Mouse (Mus musculus) forebrain, embryonic 16.5 days (tissue): ENCODE results near the gene Cldn12. TPM values are rescaled to one million over a fixed set of nuclear protein-coding genes. Genes with fewer than 3 reads are reported as not detected.
A peak's percentile ranks its signal among the peaks of the same experiment; 100 is the strongest.

Experiments used
- ATAC-seq: fragments of 200-750 bp; cut with Nextera tagmentation; 2 replicates; pipeline ENCODE4 v1.8.0; 2017; ENCODE audit warnings: mild to moderate bottlenecking, moderate library complexity
- H3K27ac ChIP-seq: fragments of 300-500 bp; sonication (generic); 2 replicates; pipeline ENCODE4 v1.5.1; 2014; ENCODE audit warnings: low read length, control low read depth
- H3K27me3 ChIP-seq: fragments of 300-500 bp; sonication (generic); replicated peaks from 2 replicates; pipeline ENCODE4 v1.6.1; 2014; ENCODE audit warnings: low read length; ENCODE audit not compliant: control insufficient read depth, insufficient read depth
- H3K36me3 ChIP-seq: fragments of 300-500 bp; sonication (generic); 2 replicates; pipeline ENCODE4 v1.6.1; 2014; ENCODE audit not compliant: control insufficient read depth, insufficient read depth
- H3K4me1 ChIP-seq: fragments of 300-500 bp; sonication (generic); replicated peaks from 2 replicates; pipeline ENCODE4 v1.6.1; 2014; ENCODE audit warnings: low read length; ENCODE audit not compliant: control insufficient read depth, insufficient read depth
- H3K4me2 ChIP-seq: fragments of 300-500 bp; sonication (generic); 2 replicates; pipeline ENCODE4 v1.6.1; 2014; ENCODE audit warnings: mild to moderate bottlenecking, low read length, control low read depth
- H3K4me3 ChIP-seq: fragments of 300-500 bp; sonication (generic); replicated peaks from 2 replicates; pipeline ENCODE4 v1.5.1; 2014; ENCODE audit warnings: mild to moderate bottlenecking, low read length, control low read depth
- H3K9ac ChIP-seq: fragments of 300-500 bp; sonication (generic); replicated peaks from 2 replicates; pipeline ENCODE4 v1.6.1; 2014; ENCODE audit warnings: low read depth, low read length, control low read depth
- H3K9me3 ChIP-seq: fragments of 300-500 bp; sonication (generic); 2 replicates; pipeline ENCODE4 v1.6.1; 2016; ENCODE audit warnings: low read length; ENCODE audit not compliant: control insufficient read depth
- WGBS: fragments of 180-500 bp; shearing (Covaris S2); extraction: QIAGEN DNeasy Blood & Tissue Kit; methylation state at CpG from one replicate; pipeline ENCODE4 v1.1.7; 2014; 5-methylcytosine and 5-hydroxymethylcytosine counted together
- polyA plus RNA-seq: library from polyadenylated mRNA; unstranded; fragments of >200 nt; fragmentation: Nextera tagmentation; extraction: Ambion mirVana; gene quantifications from 2 replicates; pipeline ENCODE4 v1.2.1, GENCODE M21; 2015

Cldn12 gene
- polyA plus RNA-seq: 15.8 and 20.2 TPM in 2 replicates

DNA sequence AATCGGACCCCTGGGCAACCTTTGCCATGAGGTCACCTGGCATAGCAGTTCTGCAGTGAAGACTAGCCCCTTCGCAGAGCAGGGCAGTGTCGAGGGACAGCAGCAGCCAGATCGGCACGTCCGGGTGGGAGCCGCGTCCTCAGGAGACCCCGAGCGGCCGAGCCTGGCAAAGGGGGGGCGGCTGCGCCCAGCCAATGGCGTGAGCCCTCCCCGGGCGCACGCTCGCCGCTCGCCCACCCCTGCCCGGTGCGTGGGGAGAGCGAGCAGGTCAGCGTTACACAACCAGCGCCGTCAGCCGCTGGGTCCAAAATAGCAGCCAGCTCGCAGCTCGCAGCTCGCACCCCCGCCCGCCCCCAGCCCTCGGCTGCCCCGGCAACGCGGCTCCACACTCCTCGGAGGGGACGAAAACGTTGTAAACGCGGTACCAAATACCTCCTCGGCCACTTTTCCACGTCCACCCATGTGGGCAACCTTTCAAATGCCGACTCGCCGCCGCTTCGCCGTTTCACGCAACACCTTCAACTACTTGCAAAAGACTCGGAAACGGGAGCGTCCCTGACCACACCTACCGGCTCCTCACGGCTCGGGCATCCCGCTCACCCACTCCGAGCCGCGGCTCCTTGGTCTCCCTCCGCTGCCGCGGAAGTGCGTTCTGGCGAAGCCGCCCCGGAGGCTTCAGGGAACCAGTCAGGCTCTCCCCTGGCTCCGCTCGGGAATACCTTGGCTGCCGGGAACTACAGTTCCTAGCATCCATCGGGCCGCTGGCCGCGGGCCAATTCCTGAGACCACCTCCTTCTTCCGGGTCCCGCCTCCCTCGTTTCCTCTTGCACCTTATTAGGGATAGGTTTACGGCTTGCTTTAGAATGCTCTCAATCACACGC is at the start of gene Cldn12:
TSS of gene Cldn12 (minus strand) at position 763 of the 881 bp plus-strand sequence.
- Histone ChIP-seq H3K9me3 (no peaks in the 10 kb centered on the region), H3K27me3 (no peaks in the 10 kb centered on the region), H3K4me2 (peak within 1 kb of the TSS; percentile 66), H3K36me3 (no peaks in the 10 kb centered on the region), H3K4me3 (peak within 1 kb of the TSS; percentile 78), H3K9ac (peak within 1 kb of the TSS; percentile 68), H3K4me1 (peaks cover 8% of the 10 kb centered on the region), H3K27ac (peak within 1 kb of the TSS; percentile 87)
- under 1% methylated on average over 68 of the region's 79 CpGs for WGBS
- ATAC-seq: peak; percentile 97

DNA sequence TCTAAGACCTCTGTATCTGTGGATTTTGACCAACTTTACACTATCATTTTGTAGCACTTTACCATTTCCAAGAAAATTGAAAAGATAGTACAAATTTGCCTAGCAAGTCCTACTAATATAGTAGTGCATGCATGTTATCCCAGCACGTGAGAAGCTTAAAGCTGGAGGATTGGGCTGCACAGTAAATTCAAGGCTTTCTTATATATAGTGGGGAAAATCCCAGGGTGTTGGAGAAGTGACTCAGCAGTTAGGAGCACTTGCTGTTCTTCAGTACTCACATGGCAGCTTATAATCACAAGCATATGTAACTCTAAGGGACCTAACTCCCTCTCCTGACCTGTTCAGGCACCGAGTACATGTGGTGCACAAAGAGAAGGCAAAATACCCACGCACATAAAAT is 47.7 kb upstream of the Cldn12 start:
- WGBS: 75% methylated on average over 3 of the region's 3 CpGs
- ATAC-seq: no peak
- Histone ChIP-seq H3K4me2 (no peak overlapping the region), H3K27me3 (no peaks in the 10 kb centered on the region), H3K4me1 (peaks cover 12% of the 10 kb centered on the region), H3K9me3 (no peaks in the 10 kb centered on the region), H3K27ac (no peak overlapping the region), H3K9ac (no peak overlapping the region), H3K4me3 (no peak overlapping the region), H3K36me3 (no peaks in the 10 kb centered on the region)

DNA sequence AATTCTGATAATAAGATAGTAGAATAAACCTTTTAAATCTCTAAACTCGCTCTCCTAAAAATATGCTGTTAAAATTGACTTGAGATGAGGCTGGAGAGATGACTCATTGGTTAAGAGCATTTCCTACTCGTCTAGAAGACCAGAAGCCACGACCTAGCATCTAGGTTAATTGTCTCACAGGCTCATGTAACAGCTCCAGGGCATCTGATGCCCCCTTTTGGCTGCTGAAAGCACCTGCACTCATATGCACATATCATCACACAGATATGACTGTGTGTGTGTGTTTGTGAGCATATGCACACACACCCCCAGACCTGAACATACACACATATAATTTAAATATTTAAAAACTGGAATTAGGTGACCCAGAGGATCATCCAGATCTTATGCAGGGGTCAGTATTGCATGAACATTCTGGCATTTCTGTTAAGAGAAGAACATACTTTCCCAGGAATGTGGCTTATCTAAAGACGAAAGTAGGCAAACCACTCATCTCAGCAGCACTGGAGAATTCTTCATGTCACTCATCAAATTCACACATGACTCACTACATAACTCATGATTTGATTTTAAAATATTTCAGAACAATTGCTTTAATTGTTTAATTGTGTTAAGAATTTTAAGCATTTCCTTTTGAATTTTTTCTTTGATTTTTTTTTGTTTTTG is 46.4 kb upstream of the Cldn12 start:
- peaks cover 12% of the 10 kb centered on the region for H3K4me1 ChIP-seq
- H3K9me3 ChIP-seq: no peaks in the 10 kb centered on the region
- ATAC-seq: no peak
- no peak overlapping the region for H3K4me2 ChIP-seq
- 69% methylated on average over 4 of the region's 4 CpGs for WGBS
- no peak overlapping the region for H3K9ac ChIP-seq
- H3K4me3 ChIP-seq: no peak overlapping the region
- H3K36me3 ChIP-seq: no peaks in the 10 kb centered on the region
- no peak overlapping the region for H3K27ac ChIP-seq
- H3K27me3 ChIP-seq: no peaks in the 10 kb centered on the region

DNA sequence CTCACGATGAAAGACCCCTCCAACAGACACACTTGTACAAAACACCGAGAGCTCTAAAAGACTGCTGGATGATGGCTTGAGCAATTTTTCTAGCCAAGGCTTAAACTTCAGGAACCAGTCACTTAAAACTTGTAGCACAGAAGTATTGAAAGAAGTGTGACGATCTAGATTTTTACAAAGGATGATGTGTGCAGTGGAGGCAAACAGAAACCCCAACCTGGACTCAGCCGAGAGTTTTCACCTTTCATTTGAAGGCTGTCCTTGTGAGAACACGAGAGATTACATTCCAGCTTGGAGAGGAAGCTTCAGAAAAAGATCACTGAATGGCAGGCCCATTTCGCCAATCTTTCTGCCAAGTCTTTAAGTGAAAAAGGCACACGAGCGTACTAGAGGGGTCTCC is 45.0 kb upstream of the Cldn12 start:
- ATAC-seq: no peak
- 42% methylated on average over 8 of the region's 8 CpGs for WGBS
- no peaks in the 10 kb centered on the region for H3K27me3 ChIP-seq
- H3K9me3 ChIP-seq: no peaks in the 10 kb centered on the region
- H3K9ac ChIP-seq: peak overlapping the region; percentile 77
- peak overlapping the region; percentile 86 for H3K4me3 ChIP-seq
- peak overlapping the region; percentile 78 for H3K4me2 ChIP-seq
- peaks cover 12% of the 10 kb centered on the region for H3K4me1 ChIP-seq
- peaks cover under 1% of the 10 kb centered on the region for H3K36me3 ChIP-seq
- H3K27ac ChIP-seq: peak overlapping the region; percentile 57

DNA sequence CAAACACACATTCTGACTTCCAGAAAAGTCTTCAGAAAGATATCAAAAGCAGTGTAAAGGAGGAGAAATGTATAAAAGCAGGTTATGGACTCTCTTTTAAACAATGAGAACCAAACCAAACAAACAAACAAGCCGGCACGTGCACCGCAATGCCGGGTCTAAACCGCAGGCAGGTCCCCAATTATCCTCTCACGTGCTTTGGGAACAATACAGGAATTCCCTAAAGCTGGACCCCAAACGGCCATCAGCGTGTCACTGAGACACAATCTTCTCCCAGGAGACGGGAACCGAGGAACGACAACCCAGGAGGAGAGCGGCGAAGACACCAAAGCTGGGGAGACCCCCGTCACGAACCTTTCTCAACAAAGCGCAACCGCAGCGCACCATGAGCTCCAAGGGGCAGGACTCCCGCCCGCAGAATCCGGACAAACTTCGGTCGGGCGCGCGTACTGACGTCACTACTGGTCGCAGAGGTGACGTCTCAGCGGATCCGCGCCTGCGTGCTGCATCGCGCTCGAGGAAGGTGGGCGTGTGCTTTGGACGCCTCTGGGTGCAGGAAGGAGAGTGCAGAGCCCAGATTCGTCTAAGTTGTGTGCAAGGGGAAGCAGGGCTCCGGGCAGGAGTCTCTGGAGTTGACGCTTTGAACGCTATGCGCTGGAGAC is 44.5 kb upstream of the Cldn12 start, which contains the start of gene Gtpbp10:
TSS of gene Gtpbp10 (minus strand) at position 460 of the 662 bp plus-strand sequence.
- under 1% methylated on average over 43 of the region's 43 CpGs for WGBS
- Histone ChIP-seq H3K36me3 (peaks cover 6% of the 10 kb centered on the region), H3K9me3 (no peaks in the 10 kb centered on the region), H3K9ac (peak within 1 kb of the TSS; percentile 77), H3K4me3 (peak within 1 kb of the TSS; percentile 86), H3K27ac (peak within 1 kb of the TSS; percentile 57), H3K4me2 (peak within 1 kb of the TSS; percentile 78), H3K4me1 (peaks cover 12% of the 10 kb centered on the region), H3K27me3 (no peaks in the 10 kb centered on the region)
- peak; percentile 100 for ATAC-seq

DNA sequence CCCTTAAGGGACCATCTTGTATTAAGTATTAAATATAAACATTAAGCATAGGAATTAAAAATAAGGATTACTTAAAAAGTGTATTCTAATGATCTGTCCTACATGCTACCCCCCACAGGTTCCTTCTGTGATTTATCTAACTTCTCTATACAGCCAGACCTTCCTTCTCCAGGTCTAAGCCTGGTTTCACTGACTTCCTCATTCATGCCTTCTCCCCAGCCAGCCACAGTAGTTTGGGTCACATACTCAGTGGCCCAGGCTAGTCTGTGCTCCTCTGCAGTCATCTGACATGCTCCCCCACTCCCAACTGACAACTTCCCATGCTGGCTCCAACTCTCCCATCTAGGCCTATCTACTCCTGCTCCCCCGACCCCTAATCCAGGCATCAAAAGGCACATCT is 36.4 kb upstream of the Cldn12 start:
- Histone ChIP-seq H3K4me3 (no peak overlapping the region), H3K4me1 (no peaks in the 10 kb centered on the region), H3K36me3 (peaks cover 26% of the 10 kb centered on the region), H3K9ac (no peak overlapping the region), H3K9me3 (no peaks in the 10 kb centered on the region), H3K27ac (no peak overlapping the region), H3K4me2 (no peak overlapping the region), H3K27me3 (no peaks in the 10 kb centered on the region)
- 96% methylated on average over 1 of the region's 1 CpGs for WGBS
- ATAC-seq: no peak

DNA sequence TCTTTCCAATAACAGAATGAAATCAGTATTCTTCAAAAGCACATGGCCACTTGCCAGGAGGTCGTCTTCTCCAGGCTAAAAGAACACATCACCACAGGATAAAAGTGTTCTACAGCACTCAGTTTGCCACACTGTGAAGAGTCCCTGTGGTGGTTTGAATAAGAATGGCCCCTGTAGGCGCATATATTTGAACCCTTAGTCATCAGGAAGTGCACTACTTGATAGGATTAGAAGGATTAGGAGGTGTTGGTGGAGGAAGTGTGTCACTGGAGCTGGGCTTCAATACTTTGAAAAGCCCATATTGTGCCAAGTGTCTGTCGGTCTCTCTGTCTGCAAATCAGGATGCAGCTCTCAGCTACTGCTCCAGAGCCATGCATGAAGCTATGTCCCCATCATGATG is 25.6 kb upstream of the Cldn12 start:
- no peak overlapping the region for H3K27ac ChIP-seq
- no peaks in the 10 kb centered on the region for H3K27me3 ChIP-seq
- H3K9me3 ChIP-seq: no peaks in the 10 kb centered on the region
- H3K4me3 ChIP-seq: no peak overlapping the region
- ATAC-seq: no peak
- H3K4me2 ChIP-seq: no peak overlapping the region
- 49% methylated on average over 3 of the region's 3 CpGs for WGBS
- H3K4me1 ChIP-seq: no peaks in the 10 kb centered on the region
- H3K9ac ChIP-seq: no peak overlapping the region
- H3K36me3 ChIP-seq: peaks cover 21% of the 10 kb centered on the region

DNA sequence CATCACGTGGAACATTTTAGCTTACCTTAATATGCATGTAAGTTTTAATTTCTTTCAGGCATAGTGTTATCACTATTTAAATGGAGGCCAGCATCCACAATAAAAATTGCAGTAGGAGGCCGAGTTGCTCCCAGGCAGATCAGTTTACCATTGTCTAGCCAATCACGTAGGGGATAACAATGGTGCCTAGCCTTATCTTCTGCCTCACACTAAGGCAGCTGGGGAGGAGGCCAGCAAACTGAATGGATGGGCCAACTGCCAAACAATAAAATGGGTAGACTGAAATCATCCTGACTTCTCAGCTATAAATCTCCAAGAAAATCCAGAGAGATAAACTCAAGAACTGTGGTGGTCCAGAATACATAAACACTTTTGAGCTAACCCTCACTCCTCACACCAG is 25.0 kb upstream of the Cldn12 start:
- Histone ChIP-seq H3K4me2 (no peak overlapping the region), H3K9ac (no peak overlapping the region), H3K4me3 (no peak overlapping the region), H3K9me3 (no peaks in the 10 kb centered on the region), H3K36me3 (peaks cover 20% of the 10 kb centered on the region), H3K27me3 (no peaks in the 10 kb centered on the region), H3K27ac (no peak overlapping the region), H3K4me1 (no peaks in the 10 kb centered on the region)
- ATAC-seq: no peak
- WGBS: 73% methylated on average over 3 of the region's 3 CpGs

DNA sequence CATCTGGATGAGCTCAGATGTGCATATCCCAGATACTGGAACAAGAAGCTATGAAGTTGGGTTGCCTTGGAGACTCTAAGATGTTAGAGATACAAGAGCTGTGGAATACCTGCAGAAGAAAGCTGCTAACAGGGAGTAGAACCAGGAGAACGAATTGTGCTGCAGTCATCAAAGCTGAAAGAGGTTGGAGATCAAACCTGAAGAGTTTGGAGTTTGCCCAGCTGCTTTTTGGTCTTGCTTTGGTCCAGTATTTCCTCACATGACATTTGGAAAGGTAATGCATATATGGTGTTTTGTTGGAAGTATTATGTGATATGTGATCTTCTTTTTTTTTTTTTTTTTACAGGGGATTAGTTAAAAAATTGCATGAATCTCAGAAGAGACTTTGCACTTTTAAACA is 21.4 kb upstream of the Cldn12 start:
- no peaks in the 10 kb centered on the region for H3K27me3 ChIP-seq
- WGBS: 93% methylated on average over 1 of the region's 1 CpGs
- no peak for ATAC-seq

More for the DNA sequence above, 21.4 kb upstream of the Cldn12 start:
- Histone ChIP-seq H3K36me3 (peaks cover 10% of the 10 kb centered on the region), H3K9me3 (no peaks in the 10 kb centered on the region), H3K27ac (no peak overlapping the region), H3K4me1 (no peaks in the 10 kb centered on the region), H3K4me3 (no peak overlapping the region), H3K9ac (no peak overlapping the region), H3K4me2 (no peak overlapping the region)
